Mouse (Mus musculus): Measurements from ENCODE around the gene Snrpa1.

Gene Snrpa1

DNA sequence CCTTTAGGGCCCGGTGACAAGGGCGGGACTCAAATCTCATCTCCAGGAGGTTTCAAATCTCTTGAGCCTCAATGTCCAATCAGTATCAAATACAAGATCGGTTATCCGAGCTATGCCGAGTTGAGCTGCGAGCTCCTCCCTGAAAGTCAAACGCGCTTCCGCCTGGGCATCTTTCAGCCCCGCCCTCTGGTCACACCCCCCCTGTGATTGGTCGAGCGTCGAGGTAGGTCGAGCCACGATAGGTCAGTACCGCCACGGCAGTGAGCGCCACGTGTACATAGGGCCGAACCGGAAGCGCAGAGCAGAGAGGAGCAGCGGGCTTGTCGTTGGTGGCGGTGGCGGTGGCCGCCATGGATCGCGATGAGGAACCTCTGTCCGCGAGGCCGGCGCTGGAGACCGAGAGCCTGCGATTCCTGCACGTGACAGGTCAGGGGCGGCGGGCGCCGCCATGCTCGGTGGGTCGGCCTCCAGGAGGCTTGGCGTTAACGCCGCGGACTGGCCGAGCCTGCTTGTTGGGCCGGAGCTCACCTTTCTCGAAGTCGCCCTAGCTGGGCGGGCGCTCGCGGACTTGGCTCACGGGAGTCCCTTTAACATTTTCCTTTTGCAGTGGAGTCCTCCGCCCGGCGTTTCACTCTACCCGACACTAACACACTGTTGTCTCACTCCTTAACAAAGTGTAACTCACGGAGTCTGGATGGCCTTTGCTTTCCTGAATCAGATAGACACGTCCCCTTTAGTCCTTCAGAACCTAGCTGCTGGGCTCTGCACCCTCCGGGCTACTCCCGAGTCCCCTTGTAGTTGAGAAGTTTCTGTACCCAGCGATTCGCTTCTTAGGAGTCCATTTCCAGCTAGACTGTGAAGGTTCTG lies 20.8 kb downstream of the Snrpa1 start, which contains the start of gene Selenos:
Gene Selenos, plus strand, starts transcription at position 286 of the 867 bp plus-strand sequence.
- DNase-seq (ENCODE audit: low read depth, low spot score): peak; percentile 95

DNA sequence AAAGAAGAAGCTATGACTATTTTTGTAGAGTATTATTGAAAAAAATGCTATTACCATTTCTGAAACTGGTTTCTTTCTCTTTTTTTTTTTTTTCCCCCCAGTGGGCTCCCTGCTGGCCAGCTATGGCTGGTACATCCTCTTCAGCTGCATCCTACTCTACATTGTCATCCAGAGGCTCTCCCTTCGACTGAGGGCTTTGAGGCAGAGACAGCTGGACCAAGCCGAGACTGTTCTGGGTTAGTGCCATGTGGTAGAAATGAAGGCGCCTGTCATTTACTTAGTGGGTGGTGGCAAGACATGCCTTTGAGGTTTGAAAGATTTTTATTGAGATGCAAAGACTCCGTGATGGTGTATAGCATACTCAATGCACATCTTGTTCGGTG lies 21.4 kb downstream of the Snrpa1 start:
- DNase-seq (ENCODE audit: low read depth, low spot score): no peak

DNA sequence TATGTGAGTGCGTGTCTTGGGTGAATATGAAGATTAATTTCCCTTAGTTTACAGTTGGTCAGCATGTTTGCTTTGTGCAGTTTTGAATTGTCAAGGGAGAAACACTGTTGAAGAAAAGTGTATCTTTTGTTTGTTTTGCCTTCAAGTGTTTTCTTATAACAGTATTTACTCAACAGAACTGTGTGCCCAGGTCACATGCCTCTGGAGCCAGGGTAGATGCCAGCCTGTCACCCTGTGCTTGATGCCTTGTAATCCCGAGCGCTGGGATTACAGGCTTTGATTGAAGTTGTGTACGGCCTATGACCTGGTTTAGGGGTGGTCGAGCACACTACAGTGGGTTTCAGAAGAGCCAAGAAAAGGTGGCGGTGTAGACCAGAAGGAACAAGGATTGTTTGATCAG lies 25.0 kb downstream of the Snrpa1 start:
- no peak for DNase-seq (ENCODE audit: low read depth, low spot score)

DNA sequence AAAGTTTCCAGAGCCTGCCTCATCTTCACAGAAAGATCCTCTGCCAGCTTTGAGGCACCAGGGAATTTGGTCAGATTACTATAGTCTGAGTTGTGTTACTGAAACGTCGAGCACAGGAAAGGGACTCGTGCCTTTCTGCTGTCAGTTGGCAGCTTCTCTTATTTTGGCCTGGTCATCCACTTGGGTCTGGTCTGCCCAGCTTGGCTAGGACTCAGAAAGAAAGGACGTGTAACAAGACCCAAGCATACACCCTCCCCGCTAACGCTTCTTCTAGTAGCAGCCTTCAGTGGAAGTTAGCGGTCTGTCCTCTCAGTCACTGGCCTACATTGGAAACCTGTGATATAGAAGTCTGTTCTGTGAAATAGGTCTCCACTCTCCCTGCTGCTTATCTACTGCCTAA lies 25.7 kb downstream of the Snrpa1 start:
- no peak for DNase-seq (ENCODE audit: low read depth, low spot score)

DNA sequence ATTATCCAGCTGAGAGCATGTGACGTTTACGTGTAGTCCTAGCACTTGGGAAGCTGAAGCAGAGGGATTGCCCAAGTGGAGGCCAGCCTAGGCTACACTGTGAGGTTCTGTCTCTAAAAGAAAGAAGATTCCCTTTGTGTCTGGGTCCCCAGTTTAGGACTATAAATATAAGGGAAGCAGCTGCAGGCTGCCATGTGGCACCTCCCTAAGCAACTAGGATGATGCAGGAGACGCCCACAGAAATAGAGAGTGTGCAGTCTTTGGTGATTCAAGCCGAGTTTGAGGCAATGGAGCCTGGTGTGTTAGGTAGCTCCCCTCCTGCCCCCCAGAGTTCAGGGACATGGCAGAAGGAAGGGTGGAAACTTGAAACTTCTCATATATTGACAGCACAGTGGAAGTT lies 28.8 kb downstream of the Snrpa1 start:
- no peak for DNase-seq (ENCODE audit: low read depth, low spot score)

DNA sequence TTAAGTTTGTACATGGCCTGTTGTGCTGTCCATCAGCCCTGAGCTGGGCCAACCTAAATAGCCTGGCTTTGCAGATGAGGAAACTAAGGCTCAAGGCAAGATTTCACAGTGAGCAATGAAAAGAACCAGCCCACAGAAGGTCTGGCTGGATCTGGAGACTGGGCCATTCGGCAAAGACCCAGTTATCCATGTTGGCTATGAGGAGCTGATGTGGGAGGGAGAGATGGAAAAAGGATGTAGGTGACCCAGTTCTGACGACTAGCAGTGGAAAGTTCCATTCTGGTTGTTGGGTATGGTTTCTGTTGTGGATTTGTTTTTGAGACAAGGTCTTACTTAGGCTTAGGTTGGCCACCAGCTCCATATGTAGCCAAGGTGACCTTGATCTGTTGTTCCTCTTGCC lies 29.3 kb downstream of the Snrpa1 start:
- DNase-seq (ENCODE audit: low read depth, low spot score): no peak

DNA sequence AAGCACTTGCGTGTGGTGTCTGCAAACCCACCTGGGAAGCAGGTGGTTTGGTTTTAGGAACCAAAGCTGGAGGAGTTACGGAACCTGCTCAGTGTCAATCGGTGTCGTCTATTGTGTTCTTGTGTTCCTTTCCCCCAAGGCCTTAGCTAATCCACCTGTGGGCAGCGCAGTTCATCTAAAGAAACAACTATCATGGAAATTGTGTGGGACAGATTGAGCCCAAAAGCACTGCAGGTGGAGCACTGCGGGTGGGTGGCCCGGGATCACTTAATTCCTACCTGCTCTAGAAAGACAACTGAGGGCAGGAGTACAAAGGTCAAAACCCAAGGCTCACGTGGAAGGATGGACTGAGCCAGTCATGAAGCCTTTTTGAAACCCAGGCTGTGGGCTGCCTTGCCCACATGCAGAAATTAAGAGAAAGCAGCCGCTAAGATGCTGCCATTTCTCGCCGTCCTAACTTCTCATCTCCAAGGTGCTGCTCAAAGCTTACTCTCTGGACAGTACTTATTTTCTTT lies 31.9 kb downstream of the Snrpa1 start:
- DNase-seq (ENCODE audit: low read depth, low spot score): no peak

DNA sequence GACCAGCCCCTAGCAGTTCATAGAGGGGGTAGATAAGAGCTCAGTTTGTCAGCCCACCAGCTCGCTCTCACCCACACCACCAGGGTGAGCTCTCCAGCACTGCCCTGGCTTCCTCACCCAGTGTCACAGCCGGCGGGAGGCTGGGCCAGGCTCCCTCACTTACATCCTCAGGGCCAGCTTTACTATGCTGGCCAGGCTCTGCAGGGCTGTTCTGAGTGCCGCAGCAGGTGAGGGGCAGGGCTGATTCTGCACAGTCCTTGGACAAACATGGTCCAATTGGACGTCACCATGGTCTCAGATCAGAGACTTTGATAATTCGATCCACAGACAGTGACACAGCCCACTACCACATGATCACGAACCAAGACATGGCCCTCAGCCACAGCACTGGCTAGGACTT lies 32.8 kb downstream of the Snrpa1 start:
- no peak for DNase-seq (ENCODE audit: low read depth, low spot score)

DNA sequence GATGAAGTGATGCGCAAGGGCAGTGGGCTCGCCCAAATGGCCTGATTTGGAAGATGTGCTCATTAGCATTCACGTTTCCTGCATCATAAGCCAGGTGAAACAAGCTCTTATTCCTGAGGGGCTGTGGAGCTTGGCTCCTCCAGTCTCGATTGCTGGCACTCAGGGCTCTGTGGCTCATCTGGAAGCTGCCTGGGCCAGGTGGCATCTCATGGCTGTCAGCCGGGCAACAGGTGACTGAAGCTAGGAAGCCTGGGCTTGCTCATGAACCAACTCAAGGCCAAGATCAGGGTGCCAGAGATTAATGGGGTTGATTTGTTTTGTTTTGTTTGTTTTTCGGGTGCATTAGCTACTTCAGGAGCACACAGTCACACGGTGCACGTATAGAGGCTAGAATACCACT lies 33.9 kb downstream of the Snrpa1 start:
- DNase-seq (ENCODE audit: low read depth, low spot score): no peak

DNA sequence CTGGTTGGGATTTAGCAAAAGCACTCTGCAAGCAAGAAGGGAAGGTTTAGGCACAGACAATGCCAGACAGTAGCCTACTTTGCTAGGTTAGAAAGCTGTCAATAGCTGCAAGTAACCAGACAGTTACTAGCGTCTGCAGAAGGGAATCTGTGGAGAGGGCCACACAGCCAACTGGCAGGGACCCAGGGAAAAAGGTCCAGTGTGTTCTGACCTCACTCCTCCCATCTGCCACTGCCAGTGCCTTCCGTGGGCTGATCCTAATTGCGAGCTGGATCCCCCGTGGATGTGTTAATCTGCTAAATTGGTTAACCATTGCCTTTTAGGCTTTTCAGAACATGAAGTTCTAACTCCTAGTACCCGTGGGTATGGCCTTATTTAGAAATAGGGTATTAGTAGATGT lies 35.3 kb downstream of the Snrpa1 start:
- DNase-seq (ENCODE audit: low read depth, low spot score): no peak

DNA sequence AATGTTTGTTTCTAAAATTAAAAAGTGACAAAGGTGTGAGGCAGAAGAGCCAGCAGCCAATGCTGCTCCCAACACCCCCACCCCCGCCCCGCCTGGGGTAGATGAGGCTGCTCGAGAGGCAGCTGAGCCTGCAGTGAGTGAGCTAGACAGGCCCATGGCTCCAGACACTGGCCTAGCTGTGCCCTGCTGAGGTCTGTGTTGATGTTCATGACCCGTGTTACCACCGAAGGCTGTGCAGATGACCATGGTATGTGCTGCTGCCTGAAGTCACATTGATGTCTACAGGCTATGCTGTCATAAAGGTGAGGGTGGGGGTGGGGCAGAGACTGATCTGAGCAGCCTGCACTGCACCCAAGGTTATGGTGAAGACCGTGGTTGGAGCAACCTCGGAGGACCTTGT lies 40.0 kb downstream of the Snrpa1 start:
- DNase-seq (ENCODE audit: low read depth, low spot score): no peak

DNA sequence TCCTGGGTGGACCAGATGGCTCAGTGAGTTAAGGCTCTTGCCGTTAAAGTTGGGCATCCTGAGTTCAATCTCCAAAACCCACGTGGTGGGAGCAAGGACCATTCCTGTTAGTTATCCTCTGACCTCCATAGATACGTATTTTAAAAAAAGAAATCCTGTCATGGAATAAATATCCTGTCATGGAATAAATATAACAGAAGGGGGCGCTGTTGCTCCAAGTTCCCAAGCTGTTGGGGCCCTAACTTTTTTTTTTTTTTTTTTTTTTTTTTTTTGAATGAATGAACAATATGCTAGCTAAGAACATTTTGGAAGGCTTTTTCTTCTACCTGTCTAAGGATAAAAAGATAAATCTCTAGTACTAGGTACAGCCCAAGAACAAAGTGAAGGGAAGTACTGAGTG lies 43.1 kb downstream of the Snrpa1 start:
- DNase-seq (ENCODE audit: low read depth, low spot score): no peak

DNA sequence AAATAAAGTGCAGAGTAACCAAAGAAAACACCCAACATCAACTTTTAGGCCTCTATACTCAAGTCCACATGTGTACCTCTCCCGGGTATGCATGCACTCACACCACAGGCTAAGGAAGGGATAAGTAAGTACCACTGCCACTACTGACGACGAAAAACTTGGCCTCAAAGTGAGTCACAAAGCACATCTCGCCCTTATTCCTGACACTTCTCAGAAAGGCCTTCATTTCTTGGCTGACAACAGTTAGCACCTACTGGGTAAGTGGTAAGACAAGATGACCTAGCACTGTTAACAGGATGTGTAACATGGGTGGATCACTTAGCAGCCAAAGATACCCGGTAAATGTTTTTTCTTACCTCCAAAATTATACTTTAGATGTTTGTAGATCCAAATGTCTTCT lies 45.7 kb downstream of the Snrpa1 start:
- no peak for DNase-seq (ENCODE audit: low read depth, low spot score)

DNA sequence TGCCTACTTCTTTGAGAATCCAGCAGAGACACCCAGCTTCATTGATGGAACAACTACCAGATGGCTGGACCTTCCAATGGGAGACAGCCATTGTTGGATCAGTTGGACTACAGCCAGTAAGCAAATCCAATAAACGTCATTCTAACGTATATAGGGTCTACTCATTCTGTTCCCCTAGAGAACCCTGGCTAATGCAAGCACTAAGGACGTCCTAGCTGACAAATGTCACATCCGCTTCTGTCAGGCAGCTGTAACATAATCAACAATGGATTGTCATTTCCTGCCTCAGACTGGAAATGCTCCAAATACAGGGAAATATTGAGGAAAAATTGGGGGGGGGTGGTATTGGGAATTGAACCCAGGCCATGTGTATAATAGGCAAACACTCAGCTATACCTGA lies 47.0 kb downstream of the Snrpa1 start:
- DNase-seq (ENCODE audit: low read depth, low spot score): no peak

DNA sequence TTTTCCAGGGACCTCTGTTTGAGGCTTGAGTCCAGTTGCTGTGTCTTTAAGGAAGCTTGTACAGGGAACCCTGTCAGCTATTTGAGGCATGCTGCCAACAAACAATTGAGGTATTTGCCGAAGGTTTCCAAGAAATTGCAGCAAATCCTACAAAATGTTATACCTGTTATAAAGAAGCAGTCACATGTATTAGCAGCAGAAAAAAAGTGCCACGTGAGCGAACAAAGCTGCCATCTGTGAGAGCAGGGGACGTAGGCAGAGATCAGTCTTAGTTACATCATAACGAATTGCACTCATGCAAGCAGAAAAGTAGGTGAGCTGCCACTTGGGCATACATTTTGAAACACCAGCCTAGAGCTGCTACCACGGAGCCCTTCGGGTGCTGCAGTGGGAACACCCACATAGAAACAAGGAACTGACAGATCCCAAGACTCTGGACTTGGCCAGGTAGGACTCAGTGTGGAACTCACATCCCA lies 47.8 kb downstream of the Snrpa1 start:
- no peak for DNase-seq (ENCODE audit: low read depth, low spot score)

DNA sequence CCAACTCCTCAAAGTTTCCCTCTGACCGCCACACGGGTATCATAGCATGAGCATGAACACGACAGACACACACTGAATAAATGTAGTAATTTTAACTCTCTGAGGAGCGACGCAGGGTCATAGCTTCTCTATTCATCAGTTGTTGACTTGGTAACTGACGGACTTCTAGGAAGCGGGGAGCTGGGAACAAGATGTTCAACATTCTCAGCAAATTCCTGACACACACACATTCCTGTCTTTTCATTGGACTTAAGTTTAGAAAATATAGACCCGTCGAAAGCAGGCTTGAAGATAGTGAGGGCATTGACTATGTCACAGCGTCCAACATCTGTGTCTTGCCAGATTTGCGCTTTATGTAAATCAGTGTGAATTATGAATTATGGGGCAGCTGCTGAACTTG lies 48.4 kb downstream of the Snrpa1 start:
- no peak for DNase-seq (ENCODE audit: low read depth, low spot score)

DNA sequence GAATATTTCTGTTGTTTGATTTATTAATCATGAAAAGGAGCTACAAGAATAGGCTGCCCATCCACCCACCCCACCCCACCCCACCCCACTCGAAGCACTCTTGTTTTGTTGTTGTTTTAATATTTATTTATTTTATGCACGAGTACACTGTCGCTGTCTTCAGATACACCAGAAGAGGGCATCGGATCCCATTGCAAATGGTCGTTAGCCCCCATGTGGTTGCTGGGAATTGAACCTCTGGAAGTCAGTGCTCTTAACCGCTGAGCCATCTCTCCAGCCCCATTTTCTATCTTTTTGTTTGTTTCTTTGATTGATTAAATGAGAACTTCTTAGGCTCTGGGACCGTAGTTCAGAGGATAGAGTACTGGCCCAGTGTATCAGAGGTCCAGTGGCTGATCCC lies 49.1 kb downstream of the Snrpa1 start:
- no peak for DNase-seq (ENCODE audit: low read depth, low spot score)

DNA sequence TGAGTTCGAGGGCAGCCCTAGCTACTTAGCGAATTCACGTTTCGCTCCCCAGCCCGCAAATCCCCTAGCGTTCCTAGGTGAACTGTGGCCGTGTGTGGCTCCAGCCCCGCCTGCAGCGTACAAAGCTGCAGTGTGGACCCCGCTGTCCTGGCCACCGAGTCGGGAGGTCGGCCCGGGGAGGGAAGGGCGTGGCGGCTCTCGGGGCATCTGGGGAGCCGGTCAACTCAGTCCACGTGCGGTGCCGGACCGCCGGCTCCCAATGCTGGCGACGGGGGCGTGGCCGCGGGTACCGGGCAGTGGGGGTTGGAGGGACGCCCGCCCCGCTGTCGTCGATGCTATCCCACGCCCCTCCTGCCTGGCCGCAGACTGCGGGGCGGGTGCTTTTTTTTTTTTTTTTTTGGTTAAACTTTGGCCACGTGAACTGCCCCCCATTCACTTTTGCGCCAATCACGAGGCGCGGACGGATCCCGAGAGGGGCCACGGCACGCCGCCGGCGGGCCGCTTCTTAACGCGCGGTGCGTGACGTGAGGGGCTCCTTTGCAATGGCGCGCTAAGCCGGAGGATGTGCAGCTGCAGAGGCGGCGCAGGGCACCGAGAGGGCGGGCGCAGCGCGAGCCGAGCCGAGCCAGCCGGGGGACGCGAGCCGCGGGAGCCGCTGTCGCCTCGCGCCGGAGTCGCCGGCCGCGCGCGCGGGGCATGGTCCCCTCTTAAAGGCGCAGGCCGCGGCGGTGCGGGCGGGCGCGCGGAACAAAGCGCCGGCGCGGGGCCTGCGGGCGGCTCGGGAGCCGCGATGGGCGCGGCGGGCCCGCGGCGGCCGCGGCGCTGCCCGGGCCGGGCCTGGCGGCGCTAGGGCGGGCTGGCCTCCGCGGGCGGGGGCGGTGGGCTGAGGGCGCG lies 50.4 kb downstream of the Snrpa1 start, which contains the start of gene Chsy1:
Gene Chsy1, plus strand, starts transcription at position 555 of the 894 bp plus-strand sequence.
- peak; percentile 85 for DNase-seq (ENCODE audit: low read depth, low spot score)

DNA sequence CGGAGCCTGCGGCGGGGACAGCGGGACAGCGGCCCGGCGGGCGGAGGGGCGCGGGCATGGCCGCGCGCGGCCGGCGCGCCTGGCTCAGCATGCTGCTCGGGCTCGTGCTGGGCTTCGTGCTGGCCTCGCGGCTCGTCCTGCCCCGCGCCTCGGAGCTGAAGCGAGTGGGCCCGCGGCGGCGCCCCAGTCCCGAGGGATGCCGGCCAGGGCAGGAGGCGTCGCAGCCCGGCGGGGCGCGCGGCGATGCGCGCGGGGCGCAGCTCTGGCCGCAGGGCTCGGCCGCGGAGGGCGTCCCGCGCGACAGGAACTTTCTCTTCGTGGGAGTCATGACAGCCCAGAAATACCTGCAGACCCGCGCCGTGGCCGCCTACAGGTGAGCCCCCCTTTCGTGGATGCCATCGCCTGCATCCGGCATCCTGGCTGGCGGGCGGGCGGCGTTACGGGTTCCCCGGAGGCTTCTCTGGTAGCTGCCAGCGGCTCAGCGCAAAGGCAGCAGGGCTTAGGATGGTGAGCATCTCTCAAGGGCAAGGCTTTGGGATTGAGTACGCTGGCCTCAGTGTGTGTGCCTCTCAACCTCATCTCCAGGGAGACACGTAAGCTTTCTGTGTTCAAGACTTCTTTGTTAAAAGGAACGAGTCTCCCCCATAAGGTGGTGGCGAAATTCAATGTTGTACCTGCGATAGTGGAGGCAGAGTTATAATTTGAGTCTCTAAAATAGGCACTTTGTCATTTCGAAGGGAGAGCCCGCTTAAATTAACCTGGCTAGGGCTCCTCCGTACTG lies 51.2 kb downstream of the Snrpa1 start:
- DNase-seq (ENCODE audit: low read depth, low spot score): no peak

DNA sequence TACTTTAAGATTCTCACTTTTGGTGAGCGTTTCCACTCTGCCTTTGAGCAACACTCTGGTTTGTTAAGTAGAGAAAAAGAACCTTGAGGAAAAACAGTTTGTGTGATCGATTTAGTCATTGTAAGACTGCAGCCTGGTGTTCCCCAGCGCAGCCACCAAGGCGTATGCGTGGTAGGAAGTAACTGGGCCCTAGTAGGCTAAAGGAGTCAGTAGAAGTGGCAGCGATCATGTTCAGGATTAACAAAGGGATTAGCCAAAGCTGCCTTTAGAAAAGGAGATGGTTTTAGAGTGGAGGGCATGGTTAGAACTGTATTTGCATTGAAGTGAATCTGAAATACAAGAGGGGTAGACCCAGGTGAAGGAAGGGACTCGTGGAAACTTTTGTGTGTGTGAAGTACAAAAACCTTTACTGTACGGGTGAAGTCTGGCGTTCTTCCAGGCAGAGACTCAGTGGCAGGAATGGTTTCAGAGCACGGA lies 51.9 kb downstream of the Snrpa1 start:
- no peak for DNase-seq (ENCODE audit: low read depth, low spot score)

DNA sequence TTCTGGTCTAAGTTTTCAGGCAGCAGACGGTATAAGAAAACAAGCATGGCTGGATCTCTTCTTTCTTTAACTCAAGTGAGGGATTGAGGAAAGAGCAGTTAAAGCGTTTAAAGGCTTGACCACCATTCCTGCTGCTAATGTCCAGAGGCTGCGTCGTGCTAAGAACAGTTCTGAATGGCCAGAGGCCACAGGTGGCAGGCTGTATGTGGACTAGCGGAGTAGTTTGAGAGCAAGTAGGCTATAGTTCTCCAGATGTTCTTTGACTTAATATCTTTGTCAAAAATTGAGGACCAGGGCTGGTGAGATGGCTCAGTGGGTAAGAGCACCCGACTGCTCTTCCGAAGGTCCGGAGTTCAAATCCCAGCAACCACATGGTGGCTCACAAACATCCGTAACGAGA lies 52.4 kb downstream of the Snrpa1 start:
- no peak for DNase-seq (ENCODE audit: low read depth, low spot score)

Data from brain, embryonic 18.5 days (tissue).